Mouse (Mus musculus) liver, adult 2 months (tissue): ENCODE results near the gene Stk11ip. TPM values are rescaled to one million over a fixed set of nuclear protein-coding genes. Genes with fewer than 3 reads are reported as not detected.

Experiments
- DNase-seq: peaks from one replicate; pipeline ENCODE4 v3.0.0-alpha.2; 2011; ENCODE audit warnings: low read depth, low spot score; ENCODE audit errors: extremely low read depth
- H3K27ac ChIP-seq: fragments of 200-500 bp; replicated peaks from 2 replicates; pipeline ENCODE4 v1.5.1; 2012; ENCODE audit warnings: low read depth, mild to moderate bottlenecking, control low read depth, inconsistent platforms, low read length; ENCODE audit not compliant: insufficient read depth
- H3K27me3 ChIP-seq: fragments of 200-500 bp; 2 replicates; pipeline ENCODE4 v1.6.1; 2012; ENCODE audit warnings: mild to moderate bottlenecking, moderate library complexity, low read length, inconsistent platforms; ENCODE audit not compliant: control insufficient read depth, insufficient read depth
- H3K36me3 ChIP-seq: fragments of 200-500 bp; 2 replicates; pipeline ENCODE4 v1.6.1; 2012; ENCODE audit warnings: low read length, inconsistent platforms; ENCODE audit not compliant: control insufficient read depth, insufficient read depth
- H3K4me1 ChIP-seq: fragments of 200-500 bp; 2 replicates; pipeline ENCODE4 v1.6.1; 2011; ENCODE audit warnings: low read length; ENCODE audit not compliant: control insufficient read depth, insufficient read depth
- H3K4me3 ChIP-seq: fragments of 200-500 bp; 2 replicates; pipeline ENCODE4 v1.5.1; 2011; ENCODE audit warnings: low read depth, mild to moderate bottlenecking, control low read depth, low read length, moderate library complexity; ENCODE audit not compliant: insufficient read depth
- H3K79me2 ChIP-seq: fragments of 200-500 bp; 2 replicates; pipeline ENCODE4 v1.6.1; 2012; ENCODE audit warnings: inconsistent platforms, mild to moderate bottlenecking, low read length, moderate library complexity; ENCODE audit not compliant: control insufficient read depth, insufficient read depth
- H3K9ac ChIP-seq: fragments of 200-500 bp; 2 replicates; pipeline ENCODE4 v1.6.1; 2012; ENCODE audit warnings: low read depth, mild to moderate bottlenecking, control low read depth, inconsistent platforms, low read length
- CTCF ChIP-seq: fragments of 200-500 bp; IDR thresholded peaks from 2 replicates; pipeline ENCODE4 v1.5.1; 2011; ENCODE audit warnings: low read depth, low read length, control low read depth
- POLR2A ChIP-seq: fragments of 200-500 bp; IDR thresholded peaks from 2 replicates; pipeline ENCODE4 v1.6.1; 2011; ENCODE audit warnings: low read length, control low read depth; ENCODE audit not compliant: insufficient read depth; ENCODE audit errors: extremely low read depth
- WGBS: fragments of 180-500 bp; shearing (Covaris S2); methylation state at CpG from one replicate; pipeline ENCODE4 v1.1.7; 2018; 5-methylcytosine and 5-hydroxymethylcytosine counted together
- polyA plus RNA-seq: library from polyadenylated mRNA; depleted of rRNA; stranded (reverse); fragments of >200 nt; gene quantifications from 2 replicates; pipeline ENCODE4 v1.2.3, GENCODE M21; 2012
- total RNA-seq: library from RNA; depleted of rRNA; stranded (reverse); fragments of >200 nt; gene quantifications from 2 replicates; pipeline ENCODE4 v1.2.3, GENCODE M21; 2014

The Stk11ip gene
- total and polyA plus RNA-seq, 2 experiments: 3.3 to 7.8 TPM

GRCm38 (mm10) chr1:75487405-75488161 is 33.7 kb upstream of the Stk11ip start:
- H3K4me1 ChIP-seq: no peaks in the 10 kb centered on the region
- no peaks in the 10 kb centered on the region for H3K79me2 ChIP-seq
- peaks cover 7% of the 10 kb centered on the region for H3K27me3 ChIP-seq
- peak overlapping the region; percentile 47 for H3K4me3 ChIP-seq
- no peaks in the 10 kb centered on the region for H3K36me3 ChIP-seq
- H3K27ac ChIP-seq: no peak overlapping the region
- TF ChIP-seq CTCF (no peak), POLR2A (no peak)
- 18% methylated on average over 62 of the region's 62 CpGs for WGBS
- DNase-seq: peak; percentile 18
- 0 out of 2 replicates have a peak overlapping the region, but pooled peaks have one; percentile 13 for H3K9ac ChIP-seq

DNA sequence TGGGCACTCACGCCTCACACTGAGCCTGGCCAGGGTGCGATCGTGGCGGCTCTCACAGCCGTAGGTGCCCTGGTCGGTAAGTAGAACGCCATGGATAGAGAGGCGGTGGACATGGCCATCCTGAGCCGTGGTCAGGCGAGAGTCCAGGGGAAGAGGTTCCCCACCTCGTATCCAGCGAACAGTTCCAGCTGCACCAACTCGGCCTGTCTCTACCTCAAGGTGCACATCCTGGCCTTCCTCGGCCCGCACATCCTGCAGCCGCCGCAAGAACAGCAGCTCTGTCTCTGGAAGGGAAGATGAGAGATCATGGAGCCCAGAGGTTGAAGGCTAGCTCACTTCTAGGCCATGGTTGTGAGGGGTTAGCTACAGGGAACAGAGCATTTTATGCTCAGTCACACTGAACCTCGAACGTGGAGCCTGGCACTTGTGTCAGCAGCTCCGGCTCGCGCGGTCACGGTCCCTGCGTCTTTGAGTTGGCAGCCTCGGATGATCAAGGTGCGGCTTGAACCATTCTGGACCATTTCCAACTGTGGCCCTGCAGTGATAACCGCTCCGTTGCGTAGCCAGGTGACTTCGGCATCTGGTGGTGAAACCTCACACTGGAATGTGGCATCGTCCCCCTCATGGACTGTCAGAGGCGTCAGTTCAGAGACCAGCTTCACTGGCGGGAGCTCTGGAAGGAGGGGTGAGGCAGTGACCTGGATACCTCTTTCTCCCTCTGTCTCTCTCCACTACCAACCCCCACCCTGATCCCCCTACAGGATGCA is 30.4 kb upstream of the Stk11ip start:
- no peak for DNase-seq
- 88% methylated on average over 34 of the region's 34 CpGs for WGBS
- Histone ChIP-seq H3K4me3 (no peak overlapping the region), H3K79me2 (no peaks in the 10 kb centered on the region), H3K36me3 (no peaks in the 10 kb centered on the region), H3K27me3 (peaks cover 3% of the 10 kb centered on the region; the same call in 1 of the 2 replicates), H3K9ac (no peak overlapping the region), H3K27ac (no peak overlapping the region), H3K4me1 (no peaks in the 10 kb centered on the region)
- TF ChIP-seq CTCF: no peak
- TF ChIP-seq POLR2A: no peak

- no peaks in the 10 kb centered on the region for H3K79me2 ChIP-seq
- 77% methylated on average over 24 of the region's 24 CpGs for WGBS
- TF ChIP-seq POLR2A (no peak), CTCF (no peak)
- H3K9ac ChIP-seq: no peak overlapping the region
- H3K27ac ChIP-seq: no peak overlapping the region
- no peak overlapping the region for H3K4me3 ChIP-seq
- no peaks in the 10 kb centered on the region for H3K36me3 ChIP-seq
- H3K4me1 ChIP-seq: no peaks in the 10 kb centered on the region
- no peak for DNase-seq
- H3K27me3 ChIP-seq: no peaks in the 10 kb centered on the region; the same call in 1 of the 2 replicates
These were observed 28.7 kb upstream of the Stk11ip start for GRCm38 (mm10) chr1:75492579-75493170.

- H3K79me2 ChIP-seq: no peaks in the 10 kb centered on the region
- H3K4me1 ChIP-seq: no peaks in the 10 kb centered on the region
- H3K4me3 ChIP-seq: no peak overlapping the region
- no peaks in the 10 kb centered on the region; the same call in 1 of the 2 replicates for H3K27me3 ChIP-seq
- TF ChIP-seq CTCF: peak; percentile 66
- no peak for TF ChIP-seq POLR2A
- no peak overlapping the region for H3K27ac ChIP-seq
- H3K36me3 ChIP-seq: no peaks in the 10 kb centered on the region
- no peak overlapping the region for H3K9ac ChIP-seq
- no peak for DNase-seq
- 60% methylated on average over 12 of the region's 12 CpGs for WGBS
These were observed 26.3 kb upstream of the Stk11ip start for GRCm38 (mm10) chr1:75494878-75495548.

GRCm38 (mm10) chr1:75498897-75499296 is 22.4 kb upstream of the Stk11ip start:
- no peak for DNase-seq
- Histone ChIP-seq H3K4me1 (no peaks in the 10 kb centered on the region), H3K27ac (no peak overlapping the region), H3K79me2 (no peaks in the 10 kb centered on the region), H3K36me3 (no peaks in the 10 kb centered on the region), H3K27me3 (peaks cover 4% of the 10 kb centered on the region; the same call in 1 of the 2 replicates), H3K9ac (no peak overlapping the region), H3K4me3 (no peak overlapping the region)
- 88% methylated on average over 4 of the region's 4 CpGs for WGBS
- TF ChIP-seq POLR2A: no peak
- TF ChIP-seq CTCF: no peak
